Mouse (Mus musculus): Measurements from ENCODE around the gene Hoxd9.

DNA sequence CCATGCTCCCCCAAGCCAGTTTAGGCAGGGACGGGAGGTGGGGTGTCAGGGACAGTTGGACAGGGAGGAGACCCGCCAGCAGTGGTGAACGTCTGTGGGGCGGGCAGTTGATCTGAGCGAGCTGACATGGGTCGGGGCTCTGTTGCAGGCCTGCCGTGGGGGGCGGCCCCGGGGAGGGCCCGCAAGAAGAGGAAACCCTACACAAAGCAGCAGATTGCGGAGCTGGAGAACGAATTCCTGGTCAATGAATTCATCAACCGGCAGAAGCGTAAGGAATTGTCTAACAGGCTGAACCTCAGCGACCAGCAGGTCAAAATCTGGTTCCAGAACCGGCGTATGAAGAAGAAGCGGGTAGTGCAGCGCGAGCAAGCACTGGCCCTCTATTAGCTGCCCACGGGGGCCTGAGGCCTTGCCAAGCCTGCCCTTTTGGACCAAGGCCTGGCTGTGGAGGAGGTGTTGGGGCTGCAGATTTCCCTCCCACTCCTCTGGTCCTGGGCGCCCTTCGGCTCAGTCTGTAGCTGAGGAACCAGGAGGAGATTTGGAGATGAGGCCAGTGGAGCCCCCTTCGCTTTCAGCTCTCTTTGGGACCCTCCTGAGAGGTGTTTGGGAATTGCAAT lies 21.8 kb upstream of the Hoxd9 start:
- TF ChIP-seq GATA1 (IDR thresholded peaks at IDR 0.05; ENCODE audit: low read length) (no peak), TAL1 (IDR thresholded peaks at IDR 0.05; ENCODE audit: low read length) (no peak)
